Mouse (Mus musculus): Measurements from ENCODE around the gene Pgs1.

Pgs1 gene

DNA sequence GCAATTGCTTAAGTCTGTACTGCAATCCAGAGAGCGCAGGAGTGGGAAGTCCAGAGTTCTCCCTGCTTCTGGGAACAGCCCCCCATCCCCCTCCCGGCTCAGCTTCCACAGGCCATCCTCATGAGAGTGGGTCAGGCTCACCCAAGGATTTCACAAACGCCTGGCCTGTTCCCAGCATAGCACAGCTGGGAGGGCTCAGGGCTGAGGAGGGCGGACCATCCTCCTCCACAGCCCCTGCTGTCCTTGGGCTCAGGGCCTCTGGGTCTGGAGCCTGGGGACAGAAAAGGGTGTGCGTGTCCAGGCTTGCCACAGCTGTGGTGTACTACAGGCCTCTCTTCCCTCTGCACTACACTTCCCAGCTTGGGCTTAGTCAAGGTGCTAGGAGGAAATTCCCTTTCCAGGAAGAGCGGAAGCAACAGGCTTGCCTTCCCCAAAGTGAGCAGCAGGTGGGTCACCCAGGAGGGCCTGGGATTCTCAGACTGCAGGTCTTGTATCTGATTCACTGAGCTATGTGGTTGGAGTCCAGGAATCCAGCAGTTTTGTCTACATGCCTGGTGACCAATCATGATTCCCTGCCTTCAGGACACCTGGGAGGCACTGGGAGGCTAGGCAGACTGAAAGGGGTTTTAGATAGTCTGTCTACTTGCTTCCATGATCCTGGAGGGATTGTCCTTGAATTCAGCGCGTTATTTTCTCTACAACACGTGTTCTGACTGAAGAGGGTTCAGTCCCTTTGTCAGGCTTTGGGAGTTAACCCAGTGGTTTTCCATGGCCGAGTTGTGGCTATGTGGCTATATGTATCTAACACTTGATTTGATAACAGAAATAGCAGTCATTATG lies 23.6 kb upstream of the Pgs1 start:
- in situ Hi-C loops (cut with MboI, MseI) = loop anchor here (5.0 kb wide), 1 partner anchor 45 kb away; no protein-coding TSS in a partner anchor

DNA sequence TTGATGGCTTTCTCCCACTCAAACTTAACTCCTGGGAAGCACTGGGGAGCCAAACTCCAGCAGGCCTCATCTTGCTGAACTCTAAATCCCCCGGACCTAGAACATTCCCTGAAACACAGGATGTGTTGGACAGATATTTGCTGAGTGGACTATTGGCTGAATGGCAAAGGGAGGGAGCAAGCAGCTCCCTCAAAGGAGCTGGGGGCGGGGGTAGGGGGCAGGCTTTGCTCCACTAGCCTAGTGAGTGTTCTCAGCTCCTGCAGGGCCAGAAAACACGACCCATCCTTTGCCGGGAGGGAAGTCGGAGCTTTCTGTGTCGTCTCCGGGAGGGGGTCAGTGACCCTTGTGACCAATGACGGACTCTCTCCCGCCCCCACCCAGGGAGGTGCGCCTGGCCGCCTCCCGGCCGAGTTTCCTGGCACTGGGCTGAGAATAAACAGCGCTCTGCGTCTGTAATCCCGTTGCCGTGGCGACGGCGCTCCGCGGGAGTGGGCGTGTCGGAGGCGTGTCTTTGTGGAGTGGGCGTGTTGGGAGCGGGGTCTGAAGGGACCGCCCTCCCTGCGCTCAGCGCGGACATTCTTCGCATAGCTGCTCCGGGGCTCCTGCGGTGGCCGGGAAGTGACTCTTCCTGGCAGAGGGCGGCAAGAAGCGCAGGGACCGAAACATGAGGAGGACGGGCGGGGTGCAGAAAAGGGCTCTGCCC lies 22.9 kb upstream of the Pgs1 start:
- in situ Hi-C loops (cut with MboI, MseI) = loop anchor here (5.0 kb wide), 1 partner anchor 46 kb away; no protein-coding TSS in a partner anchor

DNA sequence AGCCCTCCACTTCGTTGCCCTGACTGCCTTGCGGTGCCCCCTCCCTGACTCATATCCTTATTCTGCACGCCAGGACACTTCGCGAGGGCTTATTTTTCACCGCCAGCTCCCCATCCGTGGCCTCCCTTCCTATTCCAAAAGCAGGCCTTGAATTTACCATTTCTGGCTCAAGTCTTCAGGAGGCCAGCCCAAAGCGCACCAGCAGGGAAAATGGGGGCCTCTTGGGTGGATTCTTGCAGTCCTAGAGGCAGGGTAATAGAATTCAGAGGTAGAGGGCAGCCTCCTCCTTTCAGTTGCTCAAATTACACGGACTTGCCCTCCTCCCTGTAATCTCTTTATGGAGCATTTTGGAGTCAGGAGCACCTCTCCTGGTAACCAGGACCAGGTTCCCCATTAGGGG lies 22.2 kb upstream of the Pgs1 start:
- in situ Hi-C loops (cut with MboI, MseI) = loop anchor here (5.0 kb wide), 1 partner anchor 47 kb away; no protein-coding TSS in a partner anchor

DNA sequence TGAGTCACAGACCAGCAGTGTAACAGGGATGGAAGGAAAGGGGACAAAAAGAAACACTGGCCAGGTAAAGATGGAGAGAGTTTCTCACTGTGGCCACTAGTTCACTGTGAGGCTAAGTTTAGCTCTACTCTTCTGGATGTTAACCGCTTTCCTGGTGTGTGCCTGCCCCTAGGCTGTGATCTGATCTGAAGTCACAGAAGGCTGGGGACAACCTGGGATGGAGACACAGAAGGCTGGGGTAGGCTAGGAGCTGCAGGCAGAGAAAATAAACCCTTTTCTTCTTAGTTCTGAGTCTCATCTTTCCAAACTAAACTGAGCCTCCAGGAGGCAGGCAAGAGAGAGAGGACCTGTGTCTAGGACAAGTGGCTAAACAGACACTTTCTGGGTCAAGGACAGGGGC lies 21.8 kb upstream of the Pgs1 start:
- in situ Hi-C loops (cut with MboI, MseI) = loop anchor here (5.0 kb wide), 1 partner anchor 47 kb away; no protein-coding TSS in a partner anchor

DNA sequence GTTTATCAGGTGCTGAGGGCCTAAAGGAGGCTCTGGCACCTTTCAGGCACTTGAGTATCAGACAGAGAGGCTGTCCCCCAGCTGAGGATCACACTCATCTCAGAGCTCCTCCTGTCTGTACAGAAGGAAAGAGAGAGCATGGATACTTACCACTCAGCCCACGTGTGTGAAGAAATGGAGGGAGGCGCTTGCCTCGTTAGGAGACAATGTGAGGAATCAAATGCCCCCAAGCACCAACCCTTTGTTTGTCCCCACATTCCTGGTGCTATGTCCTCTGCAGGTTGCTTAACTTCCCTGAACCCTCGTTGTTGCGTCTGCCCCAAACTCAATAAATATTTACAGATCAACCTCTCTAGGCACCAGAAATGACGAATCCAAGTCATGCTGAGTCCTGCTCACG lies 21.0 kb upstream of the Pgs1 start:
- in situ Hi-C loops (cut with MboI, MseI) = loop anchor here (5.0 kb wide), 1 partner anchor 93 kb away; the partner anchor contains the start of gene Tha1

DNA sequence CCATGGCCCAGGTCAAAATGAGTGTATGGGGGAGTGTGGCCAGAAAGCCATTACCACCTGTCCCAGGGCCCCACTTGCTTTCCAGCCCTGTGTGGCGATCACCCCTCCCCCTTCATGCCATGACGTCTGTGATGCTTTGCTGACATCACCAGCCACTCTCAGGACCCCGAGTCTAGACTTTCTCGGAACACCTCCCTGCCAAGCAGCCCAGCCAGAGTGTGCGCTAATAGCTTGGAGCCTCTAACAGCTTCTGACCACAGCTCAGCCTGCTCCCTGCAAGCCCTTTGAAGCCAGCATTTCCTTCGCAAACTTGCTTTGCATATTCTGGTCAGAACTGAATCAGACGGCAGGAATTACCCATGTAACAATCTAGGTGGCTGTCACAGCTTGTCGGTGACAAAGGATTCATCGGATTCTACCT lies 20.5 kb upstream of the Pgs1 start:
- in situ Hi-C loops (cut with MboI, MseI) = loop anchor here (5.0 kb wide), 1 partner anchor 93 kb away; the partner anchor contains the start of gene Tha1

DNA sequence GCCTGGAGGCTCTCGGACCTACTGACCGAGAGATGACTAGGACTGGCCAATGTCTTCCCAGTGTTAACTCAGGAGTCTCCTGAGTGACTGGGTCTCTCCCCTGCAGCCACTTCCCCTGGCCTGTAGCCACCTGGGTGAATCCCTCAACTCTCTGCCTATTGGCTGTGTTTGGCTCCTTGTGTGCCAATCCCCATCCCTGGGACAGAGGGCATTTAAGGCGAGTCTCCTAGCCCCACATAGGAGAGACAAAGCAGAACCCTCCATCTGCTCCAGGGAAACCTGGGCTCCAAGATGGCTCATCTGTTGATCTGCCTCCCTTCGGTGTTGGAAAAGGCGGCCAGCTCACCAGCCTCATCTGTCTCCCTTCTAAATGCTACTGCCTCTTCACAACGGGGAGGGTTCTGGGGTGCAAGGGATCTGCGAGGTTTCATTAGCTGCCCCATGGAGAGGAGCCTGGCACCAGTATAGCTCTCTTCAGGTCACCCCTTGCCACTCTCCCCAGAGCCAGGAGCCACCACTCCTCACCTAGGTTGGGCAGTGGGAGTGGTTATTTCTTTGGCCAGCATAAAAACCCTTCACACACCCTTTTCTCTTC lies 19.5 kb upstream of the Pgs1 start:
- in situ Hi-C loops (cut with MboI, MseI) = loop anchor here (5.0 kb wide), 1 partner anchor 94 kb away; the partner anchor contains the start of gene Tha1

DNA sequence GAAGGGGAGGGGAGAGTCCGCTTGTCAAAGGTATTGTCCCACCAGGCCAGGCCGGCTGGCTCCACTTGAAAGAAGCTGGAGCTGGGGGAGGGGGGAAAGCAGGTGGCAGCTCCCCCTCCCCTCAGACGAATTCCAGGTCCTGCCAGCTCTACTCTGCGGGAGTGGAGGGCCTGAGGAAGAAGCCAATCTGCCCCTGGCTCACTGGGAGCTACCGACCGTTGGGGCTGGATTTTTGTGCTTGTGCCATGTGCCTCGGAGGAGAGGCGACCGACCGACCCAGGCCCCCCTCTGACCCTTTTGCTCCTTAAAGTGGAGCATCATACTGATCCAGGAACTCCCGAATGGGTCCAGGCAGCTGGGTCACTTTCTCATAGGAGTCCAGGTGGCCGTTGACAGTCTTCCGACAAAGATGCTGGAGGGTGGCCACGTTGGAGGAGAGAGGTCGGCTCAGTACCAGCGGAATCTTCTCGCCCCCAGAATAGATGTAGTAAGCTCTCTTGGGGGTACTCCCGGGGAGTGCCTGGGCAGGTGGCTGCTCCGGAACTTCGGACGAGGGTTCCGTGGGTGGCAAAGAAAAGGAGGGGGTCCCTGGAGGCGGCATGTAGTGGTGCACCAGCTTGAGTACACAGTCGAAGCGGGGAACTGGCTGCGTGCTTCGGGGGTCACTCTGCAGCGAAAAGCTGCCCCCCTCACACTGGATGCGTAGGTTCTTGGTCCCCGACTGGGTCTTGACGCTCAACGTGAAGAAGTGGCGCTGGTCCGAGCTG lies 18.7 kb upstream of the Pgs1 start:
- in situ Hi-C loops (cut with MboI, MseI) = loop anchor here (5.0 kb wide), 1 partner anchor 95 kb away; the partner anchor contains the start of gene Tha1

DNA sequence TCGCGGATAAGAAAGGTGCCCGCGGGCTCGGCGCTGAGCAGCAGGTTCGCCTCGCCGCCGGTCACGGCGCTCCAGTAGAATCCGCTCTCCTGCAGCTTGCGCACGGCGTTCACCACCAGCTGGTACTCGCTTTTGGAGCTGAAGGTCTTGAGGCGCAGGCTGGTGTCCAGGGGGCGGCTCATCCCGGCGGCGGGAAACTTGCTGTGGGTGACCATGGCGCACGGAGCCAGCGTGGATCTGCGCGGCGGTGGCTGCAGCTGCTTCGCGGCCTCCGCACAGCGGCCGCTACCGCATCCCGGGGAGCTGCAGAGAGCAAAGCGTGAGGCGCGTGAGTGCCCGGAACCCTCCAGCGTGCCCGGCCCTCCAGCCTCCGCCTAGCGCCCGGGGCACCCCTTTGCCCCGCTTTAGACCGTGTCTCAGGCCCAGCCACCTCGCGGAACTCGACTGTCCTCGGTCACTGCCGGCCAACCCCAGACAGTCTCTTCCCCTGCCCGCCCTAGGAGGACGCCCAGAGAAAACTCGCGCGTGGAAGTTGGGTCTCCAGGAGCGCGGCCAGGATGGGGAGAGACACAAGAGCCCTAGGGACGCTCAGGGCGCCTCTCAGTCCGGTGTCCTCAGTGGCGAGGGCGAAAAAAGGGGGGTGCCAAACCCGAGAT lies 17.9 kb upstream of the Pgs1 start:
- in situ Hi-C loops (cut with MboI, MseI) = loop anchor here (5.0 kb wide), 1 partner anchor 96 kb away; the partner anchor contains the start of gene Tha1

DNA sequence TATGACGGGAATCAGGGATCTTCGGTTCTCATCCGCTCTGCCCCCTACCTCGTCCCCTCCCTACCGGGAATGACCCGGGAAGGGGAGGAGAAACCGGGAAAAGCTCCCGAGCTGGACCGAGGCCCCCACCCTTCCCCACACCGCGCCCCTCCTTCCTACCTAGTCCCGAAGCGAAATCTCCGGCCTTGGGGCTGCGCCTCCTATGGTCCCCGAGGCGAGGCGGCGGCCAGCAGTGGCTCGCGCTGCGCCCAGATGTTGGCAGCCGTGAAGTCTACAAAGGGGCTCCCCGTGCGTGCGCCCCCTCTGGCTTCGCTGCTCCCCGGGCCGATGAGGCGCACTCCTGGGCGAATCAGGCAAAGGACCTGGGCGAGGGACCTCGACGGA lies 17.4 kb upstream of the Pgs1 start:
- in situ Hi-C loops (cut with MboI, MseI) = loop anchor here (5.0 kb wide), 1 partner anchor 96 kb away; the partner anchor contains the start of gene Tha1

DNA sequence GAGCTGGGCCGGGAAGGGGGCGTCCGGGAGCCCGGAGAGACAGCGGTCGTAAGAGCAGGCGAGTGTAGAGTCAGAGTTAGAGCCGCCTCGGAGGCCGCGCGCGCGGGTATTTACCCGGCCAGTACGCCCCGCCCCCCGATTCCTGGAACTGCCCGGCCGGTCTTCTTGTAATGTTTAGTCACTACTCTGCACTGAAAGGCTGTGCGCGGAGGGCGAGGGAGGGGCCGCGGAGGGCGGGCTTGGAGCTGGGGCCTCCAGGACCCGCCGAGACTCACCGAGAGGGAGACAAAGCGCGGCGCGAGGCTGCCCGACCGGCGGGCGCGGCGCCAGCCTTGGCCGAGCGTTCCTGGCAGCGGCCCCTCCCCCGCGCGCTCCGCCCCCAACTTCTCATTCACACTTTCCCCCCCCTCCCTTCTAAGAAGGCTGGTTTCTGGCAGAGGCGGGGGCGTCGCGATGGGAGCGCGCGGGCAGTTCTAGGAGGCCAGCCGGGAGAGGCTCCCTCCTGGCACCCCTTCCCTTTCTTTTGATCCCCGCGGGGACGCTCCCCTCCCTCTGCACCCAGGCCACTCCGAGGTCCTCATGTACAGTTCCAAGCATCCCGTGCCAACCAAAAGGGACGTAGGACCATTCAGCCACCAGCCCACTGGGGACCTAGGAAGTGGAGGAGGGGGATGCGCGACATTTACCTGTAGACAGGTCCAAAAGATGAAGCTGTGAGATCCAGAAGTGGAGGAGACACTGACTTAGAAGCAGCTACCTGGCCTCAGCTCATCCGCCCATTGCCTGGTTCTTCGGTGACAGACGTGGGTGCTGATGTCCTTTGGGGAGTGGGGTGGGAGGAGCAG lies 16.8 kb upstream of the Pgs1 start:
- in situ Hi-C loops (cut with MboI, MseI) = loop anchor here (5.0 kb wide), 1 partner anchor 97 kb away; the partner anchor contains the start of gene Tha1

DNA sequence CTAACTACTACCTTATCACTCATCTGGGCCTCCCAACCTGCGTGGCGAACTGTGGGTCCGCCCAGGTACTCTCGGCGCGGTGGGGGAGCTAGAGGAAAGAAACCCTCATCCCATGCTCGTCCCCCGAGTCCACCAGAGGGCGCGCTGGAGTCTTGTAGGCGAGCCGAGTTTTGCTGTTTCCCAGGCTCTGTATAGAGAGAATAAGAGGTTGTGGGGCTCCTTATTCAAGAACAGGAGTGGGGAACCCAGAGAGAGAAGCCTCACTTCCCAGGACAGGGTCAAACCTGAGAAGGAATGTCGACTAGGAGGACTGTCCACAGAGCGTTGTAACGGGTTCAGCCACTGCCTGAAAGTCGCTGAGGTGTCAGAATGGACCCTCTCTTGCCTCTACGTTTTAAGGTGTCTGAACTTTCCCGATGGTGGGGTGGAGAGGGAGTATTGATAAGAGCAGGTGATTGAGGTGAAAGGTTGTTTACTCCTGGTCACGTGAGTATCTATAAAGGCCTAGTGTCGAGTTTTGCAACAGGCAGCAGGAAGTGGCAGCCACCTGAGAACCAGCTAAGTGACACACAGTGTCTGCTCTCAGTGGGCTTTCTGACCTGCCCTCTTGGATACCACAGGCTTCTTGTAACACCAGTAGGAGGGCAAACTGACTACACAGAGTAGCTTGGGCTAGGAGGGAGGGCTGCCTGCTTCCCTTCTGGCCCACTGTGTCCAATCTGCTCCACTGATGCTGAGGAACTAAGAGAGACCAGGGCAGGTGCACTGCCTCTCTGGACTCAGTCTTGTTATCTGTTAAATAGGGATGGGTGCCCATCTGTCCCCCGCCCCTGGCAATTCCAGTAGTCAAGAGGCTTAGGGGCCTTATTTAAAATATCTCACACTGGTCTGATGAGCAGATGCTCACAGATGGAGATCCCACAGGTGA lies 15.9 kb upstream of the Pgs1 start, which contains the start of gene Socs3:
TSS of gene Socs3 (minus strand) at position 103 of the 928 bp plus-strand sequence.
- in situ Hi-C loops (cut with MboI, MseI) = loop anchor here (5.0 kb wide), 1 partner anchor 98 kb away; the partner anchor contains the start of gene Tha1

DNA sequence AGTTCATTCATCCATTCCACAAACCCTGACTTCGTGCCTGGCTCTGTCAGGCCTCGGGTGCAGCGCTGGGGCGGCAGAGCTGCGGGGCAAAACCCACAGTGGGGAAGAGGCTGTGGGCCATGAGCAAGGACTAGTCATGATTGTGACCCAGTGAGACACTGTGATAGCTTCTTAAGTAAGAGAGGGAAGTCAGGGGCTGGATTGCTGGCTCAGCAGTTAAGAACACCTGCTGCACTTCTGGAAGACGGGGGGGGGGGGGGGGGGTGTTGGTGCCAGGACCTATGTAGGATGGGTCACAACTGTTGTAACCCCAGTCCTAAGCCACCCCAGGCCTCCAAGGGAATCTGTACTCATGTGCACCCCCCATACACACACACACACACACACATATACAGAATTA lies 15.0 kb upstream of the Pgs1 start:
- in situ Hi-C loops (cut with MboI, MseI) = no loop called here

DNA sequence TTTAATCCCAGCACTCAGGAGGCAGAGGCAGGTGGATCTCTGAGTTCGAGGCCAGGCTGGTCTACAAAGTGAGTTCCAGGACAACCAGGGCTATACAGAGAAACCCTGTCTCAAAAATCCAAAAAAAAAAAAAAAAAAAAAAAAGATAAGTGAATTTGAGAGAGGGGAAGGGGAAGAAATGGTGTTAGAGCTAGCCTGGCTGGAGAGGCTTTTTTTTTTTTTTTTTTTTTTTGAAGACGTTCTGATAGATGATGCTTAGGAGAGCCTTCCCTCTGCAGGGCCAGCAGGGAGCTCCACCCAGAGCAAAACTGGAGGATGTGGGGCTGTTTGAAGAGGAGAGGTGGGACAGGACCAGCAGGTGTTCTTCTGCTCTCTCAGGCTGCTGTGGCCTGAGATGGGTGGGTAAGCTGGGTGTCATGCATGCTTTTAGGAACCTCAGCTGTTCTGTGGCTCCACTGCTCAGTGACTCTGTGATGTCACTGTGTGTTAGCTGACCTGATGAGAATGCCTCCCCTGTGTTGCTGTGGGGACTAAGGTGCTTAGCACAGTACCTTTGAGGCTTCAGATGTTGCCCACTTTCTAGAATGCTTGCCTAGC lies 14.3 kb upstream of the Pgs1 start:
- in situ Hi-C loops (cut with MboI, MseI) = no loop called here

DNA sequence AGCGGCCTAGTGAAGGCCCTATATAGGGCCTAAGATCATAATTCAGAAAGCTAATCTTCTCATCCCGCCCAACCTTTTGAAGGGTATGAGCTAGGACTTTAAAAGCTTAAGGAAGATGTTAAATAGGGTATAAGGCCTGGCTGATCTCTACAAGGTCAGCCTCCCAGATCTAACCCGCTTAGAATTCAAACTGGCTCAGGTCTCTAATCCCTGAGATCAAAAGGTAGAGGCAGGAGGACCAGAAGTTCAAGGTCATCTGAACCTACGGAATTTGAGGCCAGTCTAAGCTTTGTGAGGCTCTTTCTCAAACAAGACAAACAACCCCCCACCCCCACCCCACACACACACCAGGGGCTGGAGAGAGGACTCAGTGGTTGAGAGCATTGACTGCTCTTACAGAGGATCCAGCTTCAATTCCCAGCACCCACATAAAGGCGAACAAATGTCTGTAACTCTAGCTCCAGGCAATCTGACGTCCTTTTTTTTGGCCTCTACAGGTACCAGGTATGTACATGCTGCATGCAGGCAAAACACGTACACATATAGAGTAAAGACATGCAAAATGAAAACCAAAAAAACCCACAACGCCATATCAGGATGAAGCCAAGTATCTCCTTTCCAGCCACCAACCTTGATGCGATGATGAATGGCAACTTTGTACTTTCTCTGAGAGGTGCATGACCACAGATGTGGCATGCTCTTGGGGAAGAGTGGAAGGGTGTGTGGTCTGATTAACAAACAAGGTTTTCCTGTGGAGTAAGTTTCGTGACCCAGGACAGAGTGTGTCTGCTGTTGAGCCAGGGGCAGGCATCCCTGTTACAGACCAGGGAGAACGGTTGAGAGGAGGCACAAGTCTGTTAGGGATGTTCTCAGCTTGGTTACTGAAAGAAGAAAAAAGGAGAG lies 13.2 kb upstream of the Pgs1 start:
- in situ Hi-C loops (cut with MboI, MseI) = no loop called here

DNA sequence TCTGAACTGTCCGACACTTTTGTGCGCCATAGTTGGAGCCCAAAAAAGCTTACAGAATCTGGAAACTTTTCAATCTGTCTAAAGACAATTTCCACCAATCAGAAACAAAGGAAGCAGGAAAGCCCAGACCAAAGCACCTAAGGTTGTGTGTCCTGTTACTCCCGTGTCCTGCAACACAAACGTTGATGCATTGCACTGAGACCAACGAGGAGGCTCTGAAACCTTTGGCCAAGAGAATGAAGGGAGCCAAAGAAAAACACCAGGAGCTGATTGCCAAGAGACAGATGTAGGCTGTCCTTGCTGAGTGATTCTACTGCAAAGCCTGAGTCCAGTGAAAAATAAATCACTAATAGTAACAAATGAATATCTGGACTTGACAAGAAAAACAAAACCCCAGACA lies 12.5 kb upstream of the Pgs1 start:
- in situ Hi-C loops (cut with MboI, MseI) = no loop called here
